Mouse (Mus musculus) regulatory T cell (primary cell): Measurements from ENCODE around the gene Notch1.

Source experiments
- in situ Hi-C: fragments of 300-600 bp; cut with MboI, MseI; formaldehyde crosslinking; loops from one replicate; pipeline ENCODE4 v1.15.1; 2025; ENCODE audit warnings: high pct_unique_total_duplicates

The Notch1 gene

GRCm38 (mm10) chr2:26410091-26410490 is 106.4 kb downstream of the Notch1 start:
- in situ Hi-C loops = no loop called here

GRCm38 (mm10) chr2:26409362-26409761 is 107.1 kb downstream of the Notch1 start:
- in situ Hi-C loops = no loop called here

- in situ Hi-C loops = no loop called here
These were observed 107.7 kb downstream of the Notch1 start, which contains the start of gene Inpp5e for GRCm38 (mm10) chr2:26408515-26409356. TSS of gene Inpp5e (minus strand) at chr2:26409203.
